Mouse (Mus musculus) CH12F3 (cell line): ENCODE measurements around the gene Ucn2.

Source experiments
- in situ Hi-C: fragments of 300-500 bp; cut with MboI; formaldehyde crosslinking; loops from 2 replicates; pipeline ENCODE4 v1.14.3; 2020; ENCODE audit warnings: low sequenced_read_pairs

The Ucn2 gene

DNA sequence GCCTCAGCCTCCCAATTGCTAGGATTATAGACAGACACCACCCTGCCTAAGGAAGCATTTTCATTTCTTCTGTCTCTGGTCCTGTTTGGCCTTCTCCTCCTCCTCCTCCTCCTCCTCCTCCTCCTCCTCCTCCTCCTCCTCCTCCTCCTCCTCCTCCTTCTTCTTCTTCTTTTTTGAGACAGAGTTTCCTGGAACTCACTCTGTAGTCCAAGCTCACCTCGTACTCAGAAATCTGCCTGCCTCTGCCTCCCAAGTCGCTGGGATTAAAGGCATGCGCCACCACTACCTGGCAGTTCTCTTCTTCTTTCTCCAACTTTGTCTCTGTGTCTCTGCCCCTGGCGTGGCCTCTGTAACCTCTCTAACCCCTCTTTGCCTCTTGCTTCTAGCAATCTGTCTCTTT, at the start of gene Ucn2:
Gene Ucn2, plus strand, starts transcription at position 301 of the 400 bp plus-strand sequence.
- in situ Hi-C loops = no loop called here

DNA sequence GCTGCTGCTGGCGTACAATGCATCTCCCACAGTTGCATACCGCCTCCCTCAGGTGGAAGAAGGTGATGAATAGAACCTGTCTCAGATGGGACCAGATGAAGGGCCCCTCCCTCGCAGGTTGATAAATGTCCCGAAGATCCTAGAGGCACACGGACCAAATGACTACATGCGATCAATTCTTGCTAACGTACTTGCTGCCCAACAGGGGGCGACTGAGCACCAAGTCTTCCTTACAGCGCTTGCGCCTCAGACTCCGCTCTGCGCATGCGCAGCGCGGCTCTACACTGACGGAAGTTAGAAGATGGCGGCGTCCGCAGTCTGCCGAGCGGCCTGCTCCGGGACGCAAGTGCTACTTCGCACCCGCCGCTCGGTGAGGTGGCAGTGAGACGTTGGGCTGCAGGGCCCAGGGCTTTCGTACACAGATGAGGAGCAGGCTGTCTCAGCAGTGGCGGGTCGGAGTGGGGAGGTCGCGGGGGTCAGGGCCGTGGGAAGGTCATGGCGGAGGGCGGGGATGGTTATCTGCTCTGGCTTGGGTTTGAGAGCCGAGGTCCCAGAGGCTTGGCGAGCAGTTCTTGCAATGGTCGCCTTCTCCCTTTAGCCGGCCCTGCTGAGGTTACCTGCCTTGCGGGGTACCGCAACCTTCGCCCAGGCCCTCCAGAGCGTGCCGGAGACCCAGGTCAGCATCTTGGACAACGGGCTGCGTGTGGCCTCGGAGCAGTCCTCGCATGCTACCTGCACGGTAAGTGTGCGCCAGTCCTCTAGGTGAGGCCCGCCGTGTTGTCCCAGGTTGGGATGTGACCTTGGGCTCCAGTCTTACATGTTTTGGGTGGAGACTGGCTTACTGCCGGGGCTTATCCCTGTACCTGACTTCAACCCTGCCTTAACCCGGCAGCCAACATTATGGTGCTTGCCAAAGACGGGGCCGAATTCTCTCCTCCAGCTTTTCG, 49.1 kb upstream of the Ucn2 start, which contains the start of gene Uqcrc1:
Gene Uqcrc1, plus strand, starts transcription at position 216 of the 947 bp plus-strand sequence.
- in situ Hi-C loops = no loop called here

GRCm38 (mm10) chr9:108945111-108945510, 40.7 kb upstream of the Ucn2 start:
- in situ Hi-C loops = no loop called here

DNA sequence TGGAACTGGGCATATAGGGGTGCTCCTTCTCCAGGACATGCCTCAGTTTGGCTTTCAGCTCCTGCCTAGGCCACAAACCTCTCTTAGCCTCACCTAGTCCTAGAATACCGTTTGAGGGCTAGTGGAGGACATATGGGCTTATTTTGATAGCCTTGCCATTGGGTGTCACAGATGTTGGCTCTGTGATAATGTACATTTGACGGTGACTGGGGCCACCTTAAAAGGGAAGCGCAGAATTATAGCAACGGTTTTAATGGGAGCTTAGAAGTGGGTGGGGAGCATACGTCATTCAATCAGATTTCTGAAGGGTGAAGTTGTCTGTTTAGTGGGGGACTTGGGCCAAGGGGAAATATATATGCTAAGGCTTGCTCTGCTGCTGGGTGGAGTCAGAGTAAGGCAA, 40.2 kb upstream of the Ucn2 start:
- in situ Hi-C loops = no loop called here

- in situ Hi-C loops = no loop called here
Observed at GRCm38 (mm10) chr9:108949231-108949966, 36.4 kb upstream of the Ucn2 start.

DNA sequence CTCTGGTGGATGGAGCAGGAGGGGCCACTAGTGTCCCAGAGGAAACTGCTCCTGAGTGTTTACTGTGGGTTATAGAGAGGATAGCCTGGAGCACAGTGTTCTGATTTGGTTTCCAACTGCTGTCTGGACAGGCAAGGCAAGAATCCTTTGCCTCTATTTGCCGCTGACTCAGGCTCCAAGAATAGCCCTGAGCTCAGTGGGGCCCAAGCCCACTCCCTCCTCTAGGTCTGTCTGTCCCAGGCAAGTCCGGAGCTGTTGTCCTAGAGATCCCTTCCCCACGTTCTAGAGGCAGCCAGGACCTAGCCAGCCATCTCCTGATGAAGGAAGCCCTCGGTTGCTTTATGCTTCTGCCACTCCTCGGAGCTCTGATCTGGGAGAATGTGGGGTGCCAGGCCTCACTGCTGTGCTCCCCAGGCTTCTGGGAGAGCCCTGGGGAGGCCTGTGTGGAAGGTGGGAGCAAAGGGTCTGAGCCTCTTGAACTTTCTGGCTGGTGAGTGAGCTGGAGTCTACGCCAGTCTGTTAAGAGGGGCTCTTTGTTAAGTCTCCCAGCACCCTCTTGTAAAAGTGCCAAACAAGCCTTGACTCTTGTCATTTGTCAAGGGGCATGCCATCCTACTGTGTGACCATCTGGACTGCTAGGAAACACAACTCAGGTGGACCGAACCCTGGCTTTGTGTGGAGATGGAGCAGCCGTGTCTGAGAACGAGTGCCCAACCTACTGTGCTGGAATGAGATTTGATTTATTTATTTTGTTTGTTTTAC, 35.7 kb upstream of the Ucn2 start:
- in situ Hi-C loops = no loop called here

DNA sequence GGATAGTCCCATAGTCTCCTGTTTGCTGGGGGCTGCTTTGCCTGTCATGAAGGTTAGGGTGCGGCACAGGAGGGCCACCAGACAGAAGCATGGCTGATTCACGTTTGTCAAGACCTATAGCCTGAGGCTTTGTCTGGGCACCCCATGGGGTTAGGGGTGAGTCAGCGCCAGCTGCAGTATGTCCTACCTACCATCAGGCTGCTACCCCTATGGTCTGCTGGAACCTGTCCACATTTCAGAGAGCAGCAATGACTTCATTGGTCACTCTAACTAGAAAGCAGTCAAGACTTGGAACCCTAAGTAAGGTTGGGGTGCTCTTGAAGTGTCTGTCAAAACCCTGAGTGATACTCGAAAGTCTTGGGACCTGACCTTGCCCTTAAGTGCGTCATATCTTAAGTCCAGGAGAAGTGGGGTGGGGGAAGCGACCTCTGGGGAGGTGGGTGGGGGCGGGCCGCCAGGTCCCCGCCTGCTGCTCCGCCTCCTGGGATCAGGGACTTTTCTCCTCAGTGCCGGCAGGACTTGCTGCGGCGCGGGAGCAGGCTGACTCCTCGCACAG, 32.7 kb upstream of the Ucn2 start, which contains the start of gene Col7a1:
Gene Col7a1, plus strand, starts transcription at position 506 of the 556 bp plus-strand sequence.
- in situ Hi-C loops = no loop called here

GRCm38 (mm10) chr9:108955241-108955640, 30.6 kb upstream of the Ucn2 start:
- in situ Hi-C loops = no loop called here

- in situ Hi-C loops = no loop called here
Observed at GRCm38 (mm10) chr9:108955846-108956245, 30.0 kb upstream of the Ucn2 start.

- in situ Hi-C loops = no loop called here
Observed at GRCm38 (mm10) chr9:108963577-108963976, 22.2 kb upstream of the Ucn2 start.

- in situ Hi-C loops = no loop called here
Observed at GRCm38 (mm10) chr9:108964338-108964737, 21.5 kb upstream of the Ucn2 start.

GRCm38 (mm10) chr9:108970623-108971022, 15.2 kb upstream of the Ucn2 start:
- in situ Hi-C loops = no loop called here

DNA sequence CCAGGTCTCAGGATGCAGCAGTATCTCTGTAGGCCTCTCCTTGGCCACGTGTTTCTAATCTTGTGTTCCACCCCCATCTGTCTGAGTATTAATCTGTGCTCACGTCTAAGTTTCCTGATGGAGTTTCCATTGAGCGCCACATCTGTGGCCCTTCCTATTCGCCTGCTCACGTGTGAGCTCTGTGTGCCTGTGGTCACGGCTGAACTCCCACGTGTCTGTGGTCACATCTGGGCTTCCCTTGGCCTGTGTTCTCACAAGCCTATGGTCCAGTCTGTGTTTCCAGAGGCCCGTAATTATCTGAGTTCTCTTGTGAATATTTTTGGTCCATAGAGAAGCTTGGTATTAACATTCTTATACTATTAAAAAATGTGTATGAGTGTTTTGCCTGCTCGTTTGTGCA, 9.3 kb upstream of the Ucn2 start:
- in situ Hi-C loops = no loop called here

DNA sequence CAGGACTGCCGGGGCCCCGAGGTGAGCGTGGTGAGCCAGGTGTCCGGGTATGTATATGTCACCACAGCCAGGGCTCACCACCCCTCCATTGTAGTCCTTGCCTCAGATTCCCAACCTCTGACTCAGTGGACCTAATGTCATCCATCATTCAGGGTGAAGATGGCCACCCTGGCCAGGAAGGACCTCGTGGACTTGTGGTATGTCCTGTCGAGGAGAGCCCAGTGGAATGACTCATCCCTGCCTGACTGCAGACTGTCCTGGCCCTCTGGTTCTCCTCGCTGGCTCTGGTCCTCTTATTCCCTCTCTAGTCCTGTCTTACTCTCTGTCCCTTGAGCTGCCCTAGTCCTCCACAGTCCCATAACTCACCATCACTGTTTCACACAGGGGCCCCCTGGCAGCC, 7.8 kb upstream of the Ucn2 start:
- in situ Hi-C loops = no loop called here

- in situ Hi-C loops = no loop called here
Observed at GRCm38 (mm10) chr9:108982498-108982897, 3.3 kb upstream of the Ucn2 start.

- in situ Hi-C loops = no loop called here
Observed at GRCm38 (mm10) chr9:108983209-108983608, 2.6 kb upstream of the Ucn2 start.

- in situ Hi-C loops = no loop called here
Observed at GRCm38 (mm10) chr9:108987704-108988350, 2.0 kb downstream of the Ucn2 start.

DNA sequence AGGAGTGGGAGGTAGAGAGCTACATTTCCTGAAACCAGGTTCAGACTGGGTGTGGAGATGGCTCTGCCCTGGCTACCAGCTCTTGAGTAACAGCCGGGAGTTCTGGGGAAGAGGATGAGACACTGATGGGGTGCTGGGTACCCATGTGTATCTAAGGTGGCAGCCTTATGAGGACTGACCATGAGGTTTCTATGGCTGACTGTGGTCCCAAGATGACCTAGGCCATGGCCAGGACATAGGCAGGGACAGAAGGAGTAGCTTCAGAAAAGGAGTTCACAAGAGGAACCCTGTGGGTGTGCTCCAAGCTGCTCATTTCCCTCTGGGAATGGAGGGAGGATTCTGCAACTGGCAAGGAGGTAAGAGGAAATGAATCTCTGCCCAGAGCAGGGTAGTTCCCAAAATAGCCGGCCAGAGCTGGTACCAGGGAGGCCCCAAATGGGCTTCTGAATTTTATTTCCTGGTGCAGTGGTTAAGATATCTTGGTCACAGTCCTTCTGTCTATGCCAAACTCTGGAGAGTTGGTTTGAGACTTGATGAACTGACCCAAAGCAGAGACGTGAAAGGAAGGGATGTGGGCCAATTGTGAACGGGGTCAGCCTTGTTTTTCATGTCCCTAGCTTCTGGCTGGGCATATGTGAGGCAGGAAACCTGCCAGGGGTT, 4.1 kb downstream of the Ucn2 start:
- in situ Hi-C loops = no loop called here

DNA sequence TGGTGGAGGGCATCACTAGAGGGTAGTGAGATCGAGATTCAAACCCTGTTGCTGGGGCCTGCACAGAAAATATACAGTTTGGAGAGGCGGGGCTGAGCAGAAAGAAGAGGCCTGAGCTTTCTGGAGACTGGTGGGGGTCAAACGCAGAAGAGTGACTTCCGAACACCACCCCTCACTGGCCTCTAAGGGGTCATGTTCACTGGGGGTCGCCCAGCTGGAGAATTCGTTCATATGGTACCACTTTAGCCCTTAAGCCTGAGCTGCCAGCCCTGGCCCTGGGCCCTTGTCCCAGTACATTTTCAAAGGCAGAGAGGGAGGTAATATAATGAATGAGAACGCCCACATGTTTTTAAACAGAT, 4.6 kb downstream of the Ucn2 start:
- in situ Hi-C loops = no loop called here
